Mouse (Mus musculus): ENCODE measurements around the gene Tm4sf1.

DNA sequence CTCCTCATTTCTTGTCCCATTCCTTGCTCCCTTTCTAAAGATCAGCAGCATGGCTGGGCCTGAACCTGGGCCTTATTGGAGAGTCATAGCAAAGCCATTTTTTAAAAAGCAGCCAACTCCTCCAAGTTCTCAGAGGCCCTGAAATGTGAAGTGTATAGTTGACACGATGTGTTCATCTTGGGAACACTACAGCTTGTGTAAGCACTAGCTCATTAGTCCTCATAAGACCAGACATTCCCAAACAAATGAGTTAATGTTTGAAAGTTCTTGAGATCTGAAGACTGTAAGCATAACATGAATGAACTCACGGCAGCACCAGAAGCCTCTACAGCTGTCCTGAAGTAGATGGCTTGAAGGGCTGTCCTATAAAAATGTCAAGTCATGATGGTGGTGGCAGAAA lies 32.8 kb downstream of the Tm4sf1 start:
- TF ChIP-seq E2F4 (IDR thresholded peaks at IDR 0.05; ENCODE audit: insufficient read depth) (no peak), POLR2A (IDR thresholded peaks at IDR 0.05; ENCODE audit: insufficient read length, low read depth) (no peak), MAX (IDR thresholded peaks at IDR 0.05; ENCODE audit: low read depth) (no peak), POLR2AphosphoS2 (IDR thresholded peaks at IDR 0.05; ENCODE audit: insufficient read length, low read depth) (no peak), USF1 (IDR thresholded peaks at IDR 0.05; ENCODE audit: low read depth) (no peak), SRF (IDR thresholded peaks at IDR 0.05; ENCODE audit: control insufficient read depth, insufficient read length, low read depth) (no peak), TCF12 (IDR thresholded peaks at IDR 0.05; ENCODE audit: insufficient read depth, poor library complexity, severe bottlenecking) (no peak), TCF3 (IDR thresholded peaks at IDR 0.05; ENCODE audit: insufficient read length, low read depth) (no peak), MYOD1 (IDR thresholded peaks at IDR 0.05; ENCODE audit: control insufficient read depth in 1 of 3, insufficient read length in 2 of 3, low read depth in 2 of 3) (no peak), CEBPB (IDR thresholded peaks at IDR 0.05; ENCODE audit: insufficient read depth, poor library complexity, severe bottlenecking) (no peak), MYOG (IDR thresholded peaks at IDR 0.05; ENCODE audit: control insufficient read depth in 1 of 3, insufficient read depth in 1 of 3, insufficient read length in 2 of 3, low read depth in 2 of 3) (no peak)
